Mouse (Mus musculus) embryonic fibroblast, embryonic 13.5 days (primary cell): Measurements from ENCODE around the gene Olfr622. TPM values are rescaled to one million over a fixed set of nuclear protein-coding genes. Genes with fewer than 3 reads are reported as not detected.

Experiments
- H3K27ac ChIP-seq: 2 replicates; pipeline ENCODE4 v1.5.1; 2012; ENCODE audit warnings: low read length, control low read depth, inconsistent platforms; ENCODE audit not compliant: insufficient read depth
- H3K4me1 ChIP-seq: 2 replicates; pipeline ENCODE4 v1.6.1; 2011; ENCODE audit warnings: low read length; ENCODE audit not compliant: control insufficient read depth, insufficient read depth
- H3K4me3 ChIP-seq: 2 replicates; pipeline ENCODE4 v1.5.1; 2011; ENCODE audit warnings: mild to moderate bottlenecking, control low read depth, low read length; ENCODE audit not compliant: insufficient read depth
- CTCF ChIP-seq: IDR thresholded peaks from 2 replicates; pipeline ENCODE4 v1.5.1; 2011; ENCODE audit warnings: mild to moderate bottlenecking, control low read depth, low read length, moderate library complexity, borderline replicate concordance; ENCODE audit not compliant: insufficient read depth
- POLR2A ChIP-seq: IDR thresholded peaks from 2 replicates; pipeline ENCODE4 v1.6.1; 2011; ENCODE audit warnings: low read depth, mild to moderate bottlenecking, control low read depth, low read length, moderate library complexity
- polyA plus RNA-seq: library from polyadenylated mRNA; stranded (reverse); fragments of >200 nt; gene quantifications from 2 replicates; pipeline ENCODE4 v1.2.4, GENCODE M21; 2011; ENCODE audit warnings: low read depth; ENCODE audit not compliant: missing spikeins, insufficient read length

The Olfr622 gene
- polyA plus RNA-seq = not detected in 2 replicates

DNA sequence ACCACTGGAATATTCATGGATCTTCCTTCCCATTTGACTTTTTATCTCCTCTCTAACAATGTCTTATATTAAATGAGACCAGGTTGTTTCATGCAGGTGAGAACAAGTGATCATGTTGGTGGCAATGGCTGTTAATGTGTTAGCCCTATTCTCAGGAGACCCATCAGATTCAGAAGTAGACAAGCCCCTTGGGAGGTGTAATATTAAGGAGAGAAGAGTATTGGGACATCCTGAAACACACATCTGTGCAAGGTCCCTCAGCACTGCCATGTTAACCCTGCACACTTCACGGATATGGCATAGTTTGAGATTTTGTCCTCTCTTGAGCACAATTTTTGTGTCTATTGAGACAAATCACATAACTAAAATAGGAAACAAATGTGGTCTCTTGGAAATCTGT is at the start of gene Olfr622:
Gene Olfr622, minus strand, starts transcription at position 101 of the 400 bp plus-strand sequence.
- TF ChIP-seq CTCF = no peak
- Histone ChIP-seq H3K27ac (no peak within 1 kb of the TSS), H3K4me3 (no peak within 1 kb of the TSS), H3K4me1 (no peaks in the 10 kb centered on the region)

DNA sequence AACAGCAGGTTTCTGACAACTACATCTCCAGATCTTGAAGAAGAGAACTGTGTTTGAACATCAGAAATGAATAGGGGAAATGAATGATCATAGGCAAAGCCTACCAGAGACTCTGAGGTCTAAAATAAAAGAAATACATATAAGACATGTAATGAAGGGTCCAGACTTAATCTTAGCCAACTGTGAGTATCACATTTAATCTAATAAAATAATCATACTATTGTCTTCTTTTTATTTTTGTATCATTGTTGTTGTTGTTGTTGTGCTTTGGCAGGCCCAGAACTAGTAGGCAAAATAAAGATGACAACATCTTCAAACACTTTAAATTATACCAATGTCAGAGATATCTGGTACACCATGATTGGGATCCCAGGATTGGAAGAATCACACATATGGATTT is 39.9 kb upstream of the Olfr622 start, which contains the start of gene Olfr625-ps1:
Gene Olfr625-ps1, plus strand, starts transcription at position 301 of the 400 bp plus-strand sequence.
- Histone ChIP-seq H3K27ac (no peak within 1 kb of the TSS), H3K4me3 (no peak within 1 kb of the TSS), H3K4me1 (no peaks in the 10 kb centered on the region)
- TF ChIP-seq CTCF = no peak
- no peak for TF ChIP-seq POLR2A

DNA sequence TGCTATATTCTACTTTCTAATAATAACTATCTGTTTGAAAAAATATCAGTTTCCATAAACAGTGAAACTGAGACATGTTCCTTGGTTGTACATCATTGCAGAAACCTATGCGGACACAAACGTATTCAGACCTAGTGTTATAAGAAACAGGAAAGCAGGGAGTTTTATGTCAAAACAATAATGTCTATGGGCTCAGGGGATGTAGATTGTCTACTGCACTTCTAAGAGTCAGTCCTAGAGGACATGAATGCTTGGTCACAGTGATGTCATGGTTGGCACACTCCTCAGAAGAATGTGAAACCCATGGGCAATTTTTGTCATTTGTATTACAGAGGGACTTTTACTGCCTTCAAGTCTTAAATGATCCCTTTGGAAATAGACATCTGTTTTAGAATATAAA is 28.6 kb upstream of the Olfr622 start, which contains the start of gene Olfr624:
Gene Olfr624, minus strand, starts transcription at position 101 of the 400 bp plus-strand sequence.
- no peaks in the 10 kb centered on the region for H3K4me1 ChIP-seq
- no peak within 1 kb of the TSS for H3K27ac ChIP-seq
- TF ChIP-seq POLR2A = no peak
- TF ChIP-seq CTCF = no peak
- H3K4me3 ChIP-seq = no peak within 1 kb of the TSS

DNA sequence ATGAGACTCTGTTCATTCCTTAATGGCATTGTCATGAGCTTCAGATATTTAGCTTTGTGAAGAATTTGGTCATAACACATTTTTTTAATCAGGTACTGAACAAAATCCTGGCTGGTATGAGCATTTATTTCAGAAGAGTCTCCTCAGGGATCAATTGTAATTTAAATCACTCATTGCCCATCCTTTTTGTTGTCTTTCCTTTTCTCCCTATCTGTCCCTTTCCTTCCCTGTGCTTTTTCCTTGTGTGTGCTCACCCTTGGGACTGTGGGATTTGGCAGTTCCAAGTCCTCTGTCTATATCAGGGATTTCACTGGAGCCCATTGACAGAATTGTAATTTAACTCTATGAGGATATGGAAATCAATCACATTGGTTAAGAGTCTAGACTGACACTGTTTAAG is 21.1 kb upstream of the Olfr622 start, which contains the start of gene Olfr623:
Gene Olfr623, minus strand, starts transcription at position 101 of the 400 bp plus-strand sequence.
- H3K4me3 ChIP-seq = no peak within 1 kb of the TSS
- TF ChIP-seq POLR2A (no peak), CTCF (no peak)

DNA sequence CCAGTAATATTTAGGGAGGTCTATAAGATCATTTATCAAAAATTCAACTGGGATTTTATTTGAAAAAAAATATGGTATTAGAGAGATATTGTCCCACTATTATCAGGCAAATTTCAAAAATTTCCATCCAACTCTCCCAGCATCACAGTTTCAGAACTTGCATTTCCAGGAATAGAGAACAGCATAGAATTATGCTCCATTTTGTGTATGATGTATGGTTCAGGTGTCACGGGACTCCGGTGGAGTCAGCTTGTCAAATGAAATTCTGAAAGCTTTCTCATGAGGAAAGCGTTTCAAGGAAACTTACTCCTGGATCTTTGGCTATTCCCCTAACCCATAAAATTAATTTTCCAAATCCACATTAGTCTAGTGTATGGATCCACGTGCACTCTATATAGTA is 1.6 kb upstream of the Olfr622 start:
- TF ChIP-seq POLR2A (no peak), CTCF (no peak)
- H3K4me1 ChIP-seq = no peaks in the 10 kb centered on the region
- H3K27ac ChIP-seq = no peak overlapping the region
- H3K4me3 ChIP-seq = no peak overlapping the region

More for the DNA sequence above, 21.1 kb upstream of the Olfr622 start, which contains the start of gene Olfr623:
- Histone ChIP-seq H3K27ac (no peak within 1 kb of the TSS), H3K4me1 (no peaks in the 10 kb centered on the region)

DNA sequence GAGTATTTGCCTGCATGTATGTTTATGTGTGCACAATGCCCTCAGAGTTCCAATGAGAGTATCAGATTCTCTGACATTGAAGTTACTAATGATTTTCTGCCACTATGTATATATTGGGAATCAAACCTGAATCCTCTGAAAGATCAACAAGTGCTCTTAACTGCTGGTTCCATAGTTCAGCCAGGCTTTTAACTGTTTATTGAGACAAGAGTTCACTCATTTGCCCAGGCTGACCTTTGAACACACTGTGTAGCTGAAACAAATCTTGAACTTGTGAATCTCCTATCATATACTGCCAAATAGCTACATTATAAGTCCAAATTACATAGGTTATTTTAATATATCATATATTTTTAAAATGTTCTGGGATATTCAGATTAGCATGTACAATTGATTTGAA is 5.7 kb downstream of the Olfr622 start:
- Histone ChIP-seq H3K4me1 (no peaks in the 10 kb centered on the region), H3K4me3 (no peak overlapping the region), H3K27ac (no peak overlapping the region)
- TF ChIP-seq CTCF (no peak), POLR2A (no peak)

DNA sequence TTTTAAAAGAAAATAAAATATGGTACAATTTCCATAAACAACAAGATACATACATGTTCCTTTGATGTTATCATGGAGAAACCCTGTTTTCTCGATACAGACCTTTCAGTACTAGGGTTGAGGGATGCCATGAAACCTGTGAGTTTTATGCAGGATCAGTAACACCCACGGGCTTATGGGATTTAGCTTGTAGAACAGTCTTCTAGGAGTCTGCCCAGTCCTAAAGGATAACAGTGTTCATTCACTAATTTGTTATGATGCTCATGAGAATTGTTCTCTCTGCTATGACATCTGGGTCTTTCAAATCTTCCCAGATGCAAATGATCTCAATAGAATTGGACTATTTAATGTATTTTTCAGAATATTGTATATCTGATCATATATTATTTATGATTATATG is 30.1 kb downstream of the Olfr622 start, which contains the start of gene Olfr620:
Gene Olfr620, minus strand, starts transcription at position 101 of the 400 bp plus-strand sequence.
- H3K4me3 ChIP-seq = no peak within 1 kb of the TSS
- no peak within 1 kb of the TSS for H3K27ac ChIP-seq
- TF ChIP-seq CTCF = no peak
- TF ChIP-seq POLR2A = no peak
- H3K4me1 ChIP-seq = no peaks in the 10 kb centered on the region

DNA sequence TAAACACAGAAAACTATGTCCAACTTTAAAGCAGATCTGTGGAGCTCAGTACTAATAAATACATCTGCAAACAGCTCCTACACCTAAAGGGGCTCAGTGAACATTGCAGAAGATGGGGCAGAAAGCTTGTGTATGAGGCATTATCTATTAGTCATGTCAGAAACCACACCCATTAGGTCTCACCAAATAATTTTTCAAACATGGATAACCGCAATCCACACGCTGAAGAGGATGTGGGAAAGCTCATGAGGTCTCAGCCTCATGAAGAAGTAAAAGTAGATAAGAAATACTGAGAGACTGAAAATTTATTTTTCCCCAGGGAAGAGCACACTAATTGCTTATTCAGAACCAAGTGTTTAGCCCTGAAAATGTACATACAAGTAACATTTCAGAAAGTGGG is 35.1 kb downstream of the Olfr622 start:
- H3K4me1 ChIP-seq = no peaks in the 10 kb centered on the region
- no peak overlapping the region for H3K4me3 ChIP-seq
- TF ChIP-seq CTCF (no peak), POLR2A (no peak)
- no peak overlapping the region for H3K27ac ChIP-seq

DNA sequence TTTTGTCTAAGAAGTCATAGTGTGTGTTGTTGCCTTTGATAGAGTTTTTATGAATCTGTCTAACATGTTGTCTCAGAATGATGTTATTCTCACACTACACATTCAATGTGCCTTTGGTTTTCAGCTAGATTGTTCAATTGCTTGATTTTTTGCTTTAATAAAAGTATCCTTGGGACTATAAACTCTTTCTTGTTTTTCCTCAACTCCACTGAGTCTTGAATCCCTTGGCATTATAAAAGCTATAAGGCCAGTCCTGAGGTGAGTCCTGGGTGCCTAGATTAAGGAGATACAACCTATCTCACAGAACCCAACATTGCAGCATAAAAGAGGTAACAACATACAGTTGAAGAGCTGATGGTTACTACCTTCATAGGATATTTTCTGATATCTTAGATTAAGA is 42.2 kb downstream of the Olfr622 start, which contains the start of gene Olfr619:
Gene Olfr619, plus strand, starts transcription at position 301 of the 400 bp plus-strand sequence.
- Histone ChIP-seq H3K4me3 (no peak within 1 kb of the TSS), H3K27ac (no peak within 1 kb of the TSS), H3K4me1 (no peaks in the 10 kb centered on the region)
- TF ChIP-seq POLR2A = no peak
- no peak for TF ChIP-seq CTCF

DNA sequence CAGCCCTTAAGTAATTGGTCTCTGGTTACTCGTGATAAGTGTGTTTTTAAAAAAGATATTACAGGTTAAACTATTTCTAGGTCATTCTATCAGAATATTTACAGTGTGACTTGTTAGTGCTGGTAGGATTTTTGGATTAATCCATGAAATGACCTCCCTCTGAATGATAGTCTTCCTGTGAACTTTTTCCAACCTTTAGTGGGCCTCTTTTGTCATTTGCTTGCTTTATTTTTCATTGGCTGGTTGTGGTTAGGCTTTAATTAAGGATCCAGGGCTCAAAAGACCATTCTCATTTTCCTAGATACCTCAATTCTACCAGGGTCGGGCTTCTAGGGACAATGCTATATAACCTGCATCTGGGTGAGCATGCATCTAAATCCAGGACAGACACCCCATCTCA is 52.7 kb downstream of the Olfr622 start, which contains the start of gene Olfr618:
Gene Olfr618, plus strand, starts transcription at position 301 of the 400 bp plus-strand sequence.
- H3K4me1 ChIP-seq = no peaks in the 10 kb centered on the region
- H3K4me3 ChIP-seq = no peak within 1 kb of the TSS
- TF ChIP-seq POLR2A (no peak), CTCF (no peak)
- H3K27ac ChIP-seq = no peak within 1 kb of the TSS

Other genes starting within 250 kb of the Olfr622 start
- not detected in 2 replicates for gene Usp17lc, start 227.6 kb downstream of the Olfr622 start, polyA plus RNA-seq
- not detected in 2 replicates for gene Olfr605, start 197.3 kb downstream of the Olfr622 start, polyA plus RNA-seq
- not detected in 2 replicates for gene Olfr606, start 193.7 kb downstream of the Olfr622 start, polyA plus RNA-seq
- gene Olfr607, start 178.6 kb downstream of the Olfr622 start, polyA plus RNA-seq = not detected in 2 replicates
- gene Olfr608, start 172.8 kb downstream of the Olfr622 start, polyA plus RNA-seq = not detected in 2 replicates
- not detected in 2 replicates for gene Olfr609, start 144.6 kb downstream of the Olfr622 start, polyA plus RNA-seq
- not detected in 2 replicates for gene Olfr610, start 130.6 kb downstream of the Olfr622 start, polyA plus RNA-seq
- not detected in 2 replicates for gene Olfr611, start 121.9 kb downstream of the Olfr622 start, polyA plus RNA-seq
- not detected in 2 replicates for gene Olfr612, start 100.0 kb downstream of the Olfr622 start, polyA plus RNA-seq
- not detected in 2 replicates for gene Olfr613, start 94.6 kb downstream of the Olfr622 start, polyA plus RNA-seq
- not detected in 2 replicates for gene Olfr615, start 86.6 kb downstream of the Olfr622 start, polyA plus RNA-seq
- gene Olfr616, start 73.6 kb downstream of the Olfr622 start, polyA plus RNA-seq = not detected in 2 replicates
- gene Olfr617, start 69.6 kb downstream of the Olfr622 start, polyA plus RNA-seq = not detected in 2 replicates
- gene Olfr618, start 52.6 kb downstream of the Olfr622 start, polyA plus RNA-seq = not detected in 2 replicates
- gene Olfr619, start 42.1 kb downstream of the Olfr622 start, polyA plus RNA-seq = not detected in 2 replicates
- not detected in 2 replicates for gene Olfr620, start 30.2 kb downstream of the Olfr622 start, polyA plus RNA-seq
- not detected in 2 replicates for gene Olfr623, start 21.0 kb upstream of the Olfr622 start, polyA plus RNA-seq
- not detected in 2 replicates for gene Olfr624, start 28.5 kb upstream of the Olfr622 start, polyA plus RNA-seq
- gene Olfr625-ps1, start 40.0 kb upstream of the Olfr622 start, polyA plus RNA-seq = not detected in 2 replicates
- not detected in 2 replicates for gene Olfr243, start 72.0 kb upstream of the Olfr622 start, polyA plus RNA-seq
- not detected in 2 replicates for gene Olfr628, start 87.7 kb upstream of the Olfr622 start, polyA plus RNA-seq
- gene Olfr629, start 102.2 kb upstream of the Olfr622 start, polyA plus RNA-seq = not detected in 2 replicates
- gene Olfr630, start 114.6 kb upstream of the Olfr622 start, polyA plus RNA-seq = not detected in 2 replicates
- not detected in 2 replicates for gene Olfr69, start 128.9 kb upstream of the Olfr622 start, polyA plus RNA-seq
- not detected in 2 replicates for gene Olfr68, start 137.0 kb upstream of the Olfr622 start, polyA plus RNA-seq
- not detected in 2 replicates for gene Olfr67, start 149.1 kb upstream of the Olfr622 start, polyA plus RNA-seq
- gene Hbb-bt, start 171.3 kb upstream of the Olfr622 start, polyA plus RNA-seq = not detected in 2 replicates
- gene Hbb-bs, start 185.4 kb upstream of the Olfr622 start, polyA plus RNA-seq = not detected in 2 replicates
- not detected in 2 replicates for gene Hbb-bh2, start 197.8 kb upstream of the Olfr622 start, polyA plus RNA-seq
- not detected in 2 replicates for gene Hbb-bh1, start 200.5 kb upstream of the Olfr622 start, polyA plus RNA-seq
- gene Hbb-y, start 210.5 kb upstream of the Olfr622 start, polyA plus RNA-seq = not detected in 2 replicates
- gene Olfr66, start 243.6 kb upstream of the Olfr622 start, polyA plus RNA-seq = not detected in 2 replicates